Mouse (Mus musculus) embryonic facial prominence, embryonic 11.5 days (tissue): ENCODE data around the gene Amd1. TPM values are rescaled to one million over a fixed set of nuclear protein-coding genes. Genes with fewer than 3 reads are reported as not detected.

Experiments
- ATAC-seq: fragments of 200-750 bp; cut with Nextera tagmentation; replicated peaks from 2 replicates; pipeline ENCODE4 v1.8.0; 2017; ENCODE audit warnings: low read depth; ENCODE audit not compliant: insufficient number of reproducible peaks, low FRiP score, low TSS enrichment
- DNase-seq: peaks from one replicate; pipeline ENCODE4 v3.0.0-alpha.2; 2015; ENCODE audit warnings: low spot score
- H3K27ac ChIP-seq: fragments of 300-500 bp; sonication (generic); replicated peaks from 2 replicates; pipeline ENCODE4 v1.5.1; 2014; ENCODE audit warnings: mild to moderate bottlenecking, low read depth, low read length, control low read depth
- H3K27me3 ChIP-seq: fragments of 300-500 bp; sonication (generic); 2 replicates; pipeline ENCODE4 v1.6.1; 2014; ENCODE audit warnings: mild to moderate bottlenecking, low read length, moderate library complexity, mixed read lengths; ENCODE audit not compliant: control insufficient read depth, insufficient read depth
- H3K36me3 ChIP-seq: fragments of 300-500 bp; sonication (generic); replicated peaks from 2 replicates; pipeline ENCODE4 v1.6.1; 2014; ENCODE audit warnings: low read depth, mild to moderate bottlenecking, low read length, moderate library complexity, mixed read lengths; ENCODE audit not compliant: control insufficient read depth, insufficient read depth
- H3K4me1 ChIP-seq: fragments of 300-500 bp; sonication (generic); 2 replicates; pipeline ENCODE4 v1.6.1; 2014; ENCODE audit warnings: low read length, mixed read lengths; ENCODE audit not compliant: control insufficient read depth, insufficient read depth
- H3K4me2 ChIP-seq: fragments of 300-500 bp; sonication (generic); 2 replicates; pipeline ENCODE4 v1.6.1; 2014; ENCODE audit warnings: low read depth, mild to moderate bottlenecking, control low read depth, low read length, moderate library complexity
- H3K4me3 ChIP-seq: fragments of 300-500 bp; sonication (generic); 2 replicates; pipeline ENCODE4 v1.5.1; 2014; ENCODE audit warnings: low read depth, low read length, control low read depth
- H3K9ac ChIP-seq: fragments of 300-500 bp; sonication (generic); replicated peaks from 2 replicates; pipeline ENCODE4 v1.6.1; 2014; ENCODE audit warnings: mild to moderate bottlenecking, control low read depth, low read length
- H3K9me3 ChIP-seq: fragments of 300-500 bp; sonication (generic); replicated peaks from 2 replicates; pipeline ENCODE4 v1.6.1; 2016; ENCODE audit warnings: mild to moderate bottlenecking, low read length, inconsistent platforms, mixed read lengths; ENCODE audit not compliant: control insufficient read depth
- WGBS: fragments of 180-500 bp; shearing (Covaris S2); extraction: QIAGEN DNeasy Blood & Tissue Kit; methylation state at CpG from one replicate; pipeline ENCODE4 v1.1.7; 2014; 5-methylcytosine and 5-hydroxymethylcytosine counted together
- polyA plus RNA-seq: library from polyadenylated mRNA; unstranded; fragments of >200 nt; fragmentation: Nextera tagmentation; extraction: Ambion mirVana; gene quantifications from 2 replicates; pipeline ENCODE4 v1.2.1, GENCODE M21; 2014

The Amd1 gene
- polyA plus RNA-seq, 1 experiment from 2014 or later, result 129 TPM

DNA sequence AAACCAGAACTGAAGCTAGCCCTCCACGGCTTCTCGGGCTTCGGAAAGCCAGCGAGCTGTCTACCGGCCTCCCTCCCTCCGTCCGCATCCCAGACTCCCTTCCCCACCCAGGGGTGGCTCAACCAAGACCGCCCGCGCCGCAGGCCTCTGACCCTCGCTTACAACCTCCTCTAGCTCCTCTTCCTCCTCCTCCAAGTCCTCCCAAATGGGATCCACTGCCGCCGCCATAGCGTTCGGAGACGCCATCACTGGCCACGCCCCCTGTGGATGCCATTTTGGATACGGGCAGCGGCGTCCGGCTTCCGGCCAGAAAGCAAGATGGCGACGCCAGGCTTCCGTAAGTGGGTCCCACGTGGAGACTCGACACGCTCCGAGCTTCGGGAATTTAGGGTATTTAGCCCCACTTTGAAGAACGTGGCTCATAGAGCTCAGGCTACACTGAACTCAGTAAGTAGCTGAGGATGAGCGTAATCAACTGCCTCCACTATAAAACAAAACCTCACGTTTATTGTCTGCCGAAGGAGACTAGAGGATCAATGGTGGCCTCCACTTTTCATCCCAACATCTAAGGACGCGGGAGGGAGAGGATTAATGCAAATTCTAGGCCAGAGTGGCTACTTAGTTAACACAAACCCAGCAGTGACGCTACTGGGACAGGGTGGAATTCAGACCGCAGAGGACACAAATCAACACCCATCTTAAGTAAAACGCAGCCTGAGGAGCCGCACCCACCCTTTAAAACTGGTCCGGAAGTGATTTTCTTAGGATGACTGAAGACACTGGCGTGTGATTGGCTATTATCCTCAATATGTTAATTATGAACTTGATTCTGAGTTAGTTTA lies 44.4 kb downstream of the Amd1 start, which contains the start of gene Gtf3c6:
TSS of gene Gtf3c6 (minus strand) at position 695 of the 842 bp plus-strand sequence.
- peak; percentile 54 for ATAC-seq
- Histone ChIP-seq H3K36me3 (peaks cover 8% of the 10 kb centered on the region), H3K4me3 (peak within 1 kb of the TSS; percentile 75), H3K9ac (peak within 1 kb of the TSS; percentile 88), H3K4me1 (no peaks in the 10 kb centered on the region), H3K27me3 (no peaks in the 10 kb centered on the region), H3K9me3 (no peaks in the 10 kb centered on the region), H3K4me2 (peak within 1 kb of the TSS; percentile 72), H3K27ac (peak within 1 kb of the TSS; percentile 85)
- under 1% methylated on average over 43 of the region's 43 CpGs for WGBS
- peak; percentile 97 for DNase-seq

DNA sequence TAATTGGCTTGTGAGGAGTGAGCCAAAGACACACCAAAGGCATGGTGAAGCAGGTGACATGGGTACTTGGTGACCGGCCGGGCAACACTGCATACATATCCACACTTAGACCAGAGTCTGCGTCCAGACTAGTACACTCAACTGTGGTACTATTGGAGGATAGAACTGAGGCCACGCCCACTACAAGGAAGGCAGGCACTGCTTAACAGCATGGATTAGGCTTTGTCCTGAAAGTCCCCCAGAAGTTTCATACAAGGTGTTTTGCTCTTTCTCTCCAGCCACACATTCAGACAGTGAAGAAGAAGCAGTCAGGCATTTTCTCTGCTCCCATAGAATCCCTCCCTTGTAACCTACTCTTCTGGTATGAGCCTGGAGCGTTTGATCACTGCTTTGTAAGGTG lies 45.3 kb downstream of the Amd1 start:
- Histone ChIP-seq H3K27ac (peak overlapping the region; percentile 85), H3K4me1 (no peaks in the 10 kb centered on the region), H3K27me3 (no peaks in the 10 kb centered on the region), H3K9ac (peak overlapping the region; percentile 88), H3K36me3 (peaks cover 11% of the 10 kb centered on the region), H3K9me3 (no peaks in the 10 kb centered on the region), H3K4me3 (peak overlapping the region; percentile 75), H3K4me2 (peak overlapping the region; percentile 72)
- peak; percentile 84 for DNase-seq
- ATAC-seq, result peak; percentile 61
- WGBS, result 12% methylated on average over 5 of the region's 5 CpGs

DNA sequence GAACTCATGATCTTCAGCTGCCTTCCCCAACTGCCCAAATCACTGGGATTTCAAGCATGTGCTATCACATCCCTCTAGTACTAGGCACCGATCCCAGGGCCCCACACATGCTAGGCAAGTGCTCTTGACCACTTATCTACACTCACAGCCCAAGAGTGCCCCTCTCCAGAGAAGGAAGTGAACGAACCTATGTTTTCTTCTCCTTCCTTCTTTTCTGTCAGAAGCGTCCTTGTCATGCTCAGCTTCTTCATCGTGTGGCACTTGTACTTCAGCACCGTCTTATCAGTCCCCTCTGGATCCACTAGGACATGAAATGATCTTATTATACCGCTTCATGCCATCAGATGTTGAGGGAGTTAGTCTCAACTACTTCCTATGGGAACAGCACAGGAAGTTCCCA lies 51.0 kb downstream of the Amd1 start:
- H3K36me3 ChIP-seq, result peaks cover 17% of the 10 kb centered on the region

DNA sequence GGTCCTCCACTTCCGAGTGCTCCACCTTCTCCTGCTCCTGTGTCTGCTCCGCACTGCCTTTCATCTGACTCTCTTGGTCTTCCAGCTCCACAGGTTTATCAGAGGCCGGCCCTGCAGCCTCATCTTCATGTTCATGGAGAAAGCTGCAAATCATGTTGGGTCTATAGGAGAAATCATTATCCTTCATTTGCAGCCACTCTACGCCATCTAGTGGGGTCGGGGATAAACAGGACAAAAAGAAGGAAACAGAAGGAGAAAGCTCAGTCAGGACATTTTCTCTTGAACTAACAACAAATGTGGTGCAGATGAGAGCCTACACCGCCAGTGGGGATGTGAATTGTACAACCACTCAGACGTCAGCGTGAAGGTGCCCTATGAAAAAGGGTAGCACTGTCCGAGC lies 52.4 kb downstream of the Amd1 start:
- no peaks in the 10 kb centered on the region for H3K9me3 ChIP-seq
- WGBS, result 92% methylated on average over 9 of the region's 9 CpGs
- H3K4me2 ChIP-seq, result no peak overlapping the region
- H3K4me3 ChIP-seq, result no peak overlapping the region
- H3K27ac ChIP-seq, result no peak overlapping the region
- H3K36me3 ChIP-seq, result peaks cover 17% of the 10 kb centered on the region
- no peaks in the 10 kb centered on the region for H3K4me1 ChIP-seq
- H3K9ac ChIP-seq, result no peak overlapping the region
- DNase-seq (no peak), ATAC-seq (no peak)
- H3K27me3 ChIP-seq, result no peaks in the 10 kb centered on the region

More for the DNA sequence above, 51.0 kb downstream of the Amd1 start:
- no peak overlapping the region for H3K9ac ChIP-seq
- 95% methylated on average over 6 of the region's 6 CpGs for WGBS
- H3K4me2 ChIP-seq, result no peak overlapping the region
- no peaks in the 10 kb centered on the region for H3K27me3 ChIP-seq
- H3K9me3 ChIP-seq, result no peaks in the 10 kb centered on the region
- no peaks in the 10 kb centered on the region for H3K4me1 ChIP-seq
- no peak for ATAC-seq
- no peak overlapping the region for H3K27ac ChIP-seq
- DNase-seq, result no peak
- H3K4me3 ChIP-seq, result no peak overlapping the region

DNA sequence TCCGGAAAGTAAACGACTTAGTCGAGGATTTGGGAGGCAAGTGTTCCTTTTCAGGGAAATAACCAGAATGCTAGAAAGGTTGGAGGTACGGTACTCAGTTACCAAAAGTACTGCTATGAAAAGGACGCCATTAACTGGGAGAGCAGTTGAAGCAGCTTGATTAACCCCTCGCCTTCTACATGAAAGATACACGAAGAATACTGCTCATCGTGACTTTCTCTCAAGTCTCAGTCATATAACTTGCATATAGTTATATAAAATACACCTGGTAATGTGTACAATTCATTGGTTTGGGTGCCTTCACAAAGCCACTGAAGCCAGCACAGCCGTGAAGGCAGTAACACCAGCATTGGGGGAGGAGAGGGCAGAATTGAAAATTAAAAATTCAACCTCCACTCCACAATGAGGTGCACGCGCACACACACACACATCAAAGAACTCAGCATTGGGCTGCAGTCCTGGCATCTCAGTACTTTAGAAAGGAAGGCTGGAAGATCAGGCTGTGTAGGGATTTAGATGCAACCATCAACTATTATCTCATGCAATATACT lies 54.7 kb downstream of the Amd1 start:
- ATAC-seq (peak; percentile 57), DNase-seq (no peak)
- Histone ChIP-seq H3K4me3 (peak overlapping the region; percentile 80), H3K4me1 (no peaks in the 10 kb centered on the region), H3K27ac (no peak overlapping the region), H3K27me3 (no peaks in the 10 kb centered on the region), H3K4me2 (peak overlapping the region; percentile 41), H3K9ac (no peak overlapping the region; the same call in 1 of the 2 replicates), H3K36me3 (peaks cover 9% of the 10 kb centered on the region), H3K9me3 (no peaks in the 10 kb centered on the region)
- WGBS, result 32% methylated on average over 11 of the region's 11 CpGs

DNA sequence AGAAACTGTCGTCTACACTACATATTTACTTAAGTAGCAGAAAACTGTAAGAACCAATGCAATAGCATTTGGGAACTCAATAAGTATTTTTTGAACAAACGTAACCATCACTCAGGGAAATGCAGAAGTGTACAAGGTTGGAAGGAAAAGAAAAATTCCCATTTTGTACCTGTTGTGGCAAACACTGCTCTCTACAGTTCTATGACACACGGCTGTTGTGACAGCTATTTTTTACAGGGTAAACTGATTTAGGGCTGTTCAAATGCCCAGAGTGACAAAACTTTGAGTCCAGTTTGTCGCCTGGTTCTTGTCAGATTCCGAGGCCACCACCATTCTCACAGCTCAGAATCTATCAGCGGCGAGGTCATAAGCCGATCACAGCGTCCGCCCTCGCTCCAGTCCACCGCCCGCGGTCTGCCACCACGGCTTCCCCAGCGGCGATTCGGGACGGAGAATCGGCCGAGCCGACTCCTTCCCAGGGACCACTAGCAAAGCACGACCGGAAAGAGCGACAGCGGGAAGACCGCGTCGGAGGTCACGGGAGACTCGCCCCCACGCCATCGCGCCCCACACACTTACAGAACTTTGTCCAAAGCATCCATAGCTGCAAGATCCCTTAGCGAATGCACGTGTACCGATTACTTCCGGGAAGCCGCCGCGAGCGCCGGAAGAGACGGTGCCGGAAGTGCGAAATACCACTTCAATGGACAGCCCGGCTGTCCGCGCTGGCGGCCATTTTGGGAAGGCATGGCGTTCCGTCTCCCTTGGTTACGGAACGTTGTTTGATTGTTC lies 55.4 kb downstream of the Amd1 start, which contains the start of gene Rpf2:
TSS of gene Rpf2 (minus strand) at position 663 of the 792 bp plus-strand sequence.
- Histone ChIP-seq H3K4me1 (no peaks in the 10 kb centered on the region), H3K27ac (no peak within 1 kb of the TSS), H3K4me2 (peak within 1 kb of the TSS; percentile 41), H3K4me3 (peak within 1 kb of the TSS; percentile 80), H3K9ac (peak within 1 kb of the TSS; percentile 74), H3K36me3 (peaks cover 5% of the 10 kb centered on the region), H3K9me3 (no peaks in the 10 kb centered on the region), H3K27me3 (no peaks in the 10 kb centered on the region)
- DNase-seq, result peak; percentile 94
- peak; percentile 78 for ATAC-seq
- WGBS, result under 1% methylated on average over 54 of the region's 54 CpGs

DNA sequence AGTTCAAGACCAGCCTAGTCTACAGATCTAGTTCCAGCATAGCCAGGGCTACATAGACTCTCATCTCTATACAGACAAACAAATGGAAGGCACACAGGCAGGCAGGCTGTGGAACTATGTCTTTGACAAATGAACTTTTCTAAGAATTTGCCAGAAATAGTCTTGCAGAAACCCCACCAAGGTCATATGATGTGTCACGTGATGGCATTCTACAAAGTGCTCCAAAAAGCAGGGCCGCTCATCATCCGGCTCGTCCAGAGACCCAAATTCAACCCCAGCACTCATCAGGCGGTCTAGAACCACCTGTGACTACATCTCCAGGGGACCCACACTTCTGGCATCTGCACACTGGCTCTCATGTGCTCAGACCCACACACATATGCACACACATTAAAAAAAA lies 64.2 kb downstream of the Amd1 start:
- WGBS, result 98% methylated on average over 5 of the region's 5 CpGs
- Histone ChIP-seq H3K9ac (no peak overlapping the region), H3K4me1 (no peaks in the 10 kb centered on the region), H3K36me3 (peaks cover 2% of the 10 kb centered on the region), H3K27ac (no peak overlapping the region), H3K9me3 (no peaks in the 10 kb centered on the region), H3K27me3 (no peaks in the 10 kb centered on the region), H3K4me3 (no peak overlapping the region), H3K4me2 (no peak overlapping the region)
- ATAC-seq, result no peak
- no peak for DNase-seq
